Mouse (Mus musculus): ENCODE results near the gene Agpat3. TPM values are rescaled to one million over a fixed set of nuclear protein-coding genes. Genes with fewer than 3 reads are reported as not detected.
A peak's percentile ranks its signal among the peaks of the same experiment; 100 is the strongest.

The Agpat3 gene
- polyA plus RNA-seq, 1 experiment from 2014 or later: 41.9 TPM

- Histone ChIP-seq H3K4me2 (replicated peaks; ENCODE audit: low read depth, low read length) (peak overlapping the region; percentile 90), H3K27me3 (ENCODE audit: control insufficient read depth, insufficient read depth, low read length) (no peaks in the 10 kb centered on the region), H3K9me3 (ENCODE audit: control insufficient read depth, low read depth, low read length) (no peaks in the 10 kb centered on the region), H3K9ac (replicated peaks; ENCODE audit: low read depth, low read length) (peak overlapping the region; percentile 69), H3K27ac (ENCODE audit: low read length) (no peak overlapping the region), H3K4me1 (ENCODE audit: control insufficient read depth, insufficient read depth, low read length) (peaks cover 12% of the 10 kb centered on the region; the same call in 1 of the 2 replicates), H3K4me3 (ENCODE audit: low read depth, low read length) (peak overlapping the region; percentile 84), H3K36me3 (ENCODE audit: control insufficient read depth, insufficient read depth, low read length) (no peaks in the 10 kb centered on the region)
- WGBS: under 1% methylated on average over 32 of the region's 33 CpGs
- ATAC-seq (ENCODE audit: insufficient number of reproducible peaks, insufficient read depth, low FRiP score, low read depth): peak; percentile 39; the same call in 1 of the 2 replicates
These were observed 108.2 kb downstream of the Agpat3 start for GRCm38 (mm10) chr10:78244058-78244437.

- whole genome bisulfite sequencing: 71% methylated on average over 6 of the region's 6 CpGs
- H3K9ac ChIP-seq (replicated peaks; ENCODE audit: low read depth, low read length): no peak overlapping the region
- H3K27ac ChIP-seq (ENCODE audit: low read length): no peak overlapping the region
- no peaks in the 10 kb centered on the region for H3K36me3 ChIP-seq (ENCODE audit: control insufficient read depth, insufficient read depth, low read length)
- H3K4me3 ChIP-seq (ENCODE audit: low read depth, low read length): no peak overlapping the region
- ATAC-seq (ENCODE audit: insufficient number of reproducible peaks, insufficient read depth, low FRiP score, low read depth): no peak
- no peaks in the 10 kb centered on the region for H3K27me3 ChIP-seq (ENCODE audit: control insufficient read depth, insufficient read depth, low read length)
- H3K9me3 ChIP-seq (ENCODE audit: control insufficient read depth, low read depth, low read length): no peaks in the 10 kb centered on the region
- H3K4me1 ChIP-seq (ENCODE audit: control insufficient read depth, insufficient read depth, low read length): peaks cover 9% of the 10 kb centered on the region; the same call in 1 of the 2 replicates
- no peak overlapping the region for H3K4me2 ChIP-seq (replicated peaks; ENCODE audit: low read depth, low read length)
These were observed 113.4 kb downstream of the Agpat3 start for GRCm38 (mm10) chr10:78238926-78239325.

- Histone ChIP-seq H3K4me1 (ENCODE audit: control insufficient read depth, insufficient read depth, low read length) (peaks cover 4% of the 10 kb centered on the region; the same call in 1 of the 2 replicates), H3K9ac (replicated peaks; ENCODE audit: low read depth, low read length) (no peak overlapping the region), H3K9me3 (ENCODE audit: control insufficient read depth, low read depth, low read length) (no peaks in the 10 kb centered on the region), H3K4me2 (replicated peaks; ENCODE audit: low read depth, low read length) (no peak overlapping the region), H3K27ac (ENCODE audit: low read length) (no peak overlapping the region), H3K4me3 (ENCODE audit: low read depth, low read length) (no peak overlapping the region), H3K27me3 (ENCODE audit: control insufficient read depth, insufficient read depth, low read length) (no peaks in the 10 kb centered on the region), H3K36me3 (ENCODE audit: control insufficient read depth, insufficient read depth, low read length) (no peaks in the 10 kb centered on the region)
- WGBS: 91% methylated on average over 5 of the region's 5 CpGs
- ATAC-seq (ENCODE audit: insufficient number of reproducible peaks, insufficient read depth, low FRiP score, low read depth): no peak
These were observed 114.0 kb downstream of the Agpat3 start for GRCm38 (mm10) chr10:78238297-78238696.

- no peak overlapping the region for H3K27ac ChIP-seq (ENCODE audit: low read length)
- WGBS: 75% methylated on average over 6 of the region's 6 CpGs
- H3K9ac ChIP-seq (replicated peaks; ENCODE audit: low read depth, low read length): no peak overlapping the region
- no peak overlapping the region for H3K4me3 ChIP-seq (ENCODE audit: low read depth, low read length)
- no peaks in the 10 kb centered on the region for H3K36me3 ChIP-seq (ENCODE audit: control insufficient read depth, insufficient read depth, low read length)
- H3K4me2 ChIP-seq (replicated peaks; ENCODE audit: low read depth, low read length): no peak overlapping the region
- ATAC-seq (ENCODE audit: insufficient number of reproducible peaks, insufficient read depth, low FRiP score, low read depth): no peak
- no peaks in the 10 kb centered on the region for H3K27me3 ChIP-seq (ENCODE audit: control insufficient read depth, insufficient read depth, low read length)
- H3K4me1 ChIP-seq (ENCODE audit: control insufficient read depth, insufficient read depth, low read length): no peaks in the 10 kb centered on the region
- no peaks in the 10 kb centered on the region for H3K9me3 ChIP-seq (ENCODE audit: control insufficient read depth, low read depth, low read length)
These were observed 114.5 kb downstream of the Agpat3 start for GRCm38 (mm10) chr10:78237809-78238208.

- WGBS: 81% methylated on average over 8 of the region's 8 CpGs
- no peak overlapping the region for H3K4me2 ChIP-seq (replicated peaks; ENCODE audit: low read depth, low read length)
- no peaks in the 10 kb centered on the region for H3K27me3 ChIP-seq (ENCODE audit: control insufficient read depth, insufficient read depth, low read length)
- H3K4me3 ChIP-seq (ENCODE audit: low read depth, low read length): no peak overlapping the region
- H3K9ac ChIP-seq (replicated peaks; ENCODE audit: low read depth, low read length): no peak overlapping the region
- no peaks in the 10 kb centered on the region for H3K4me1 ChIP-seq (ENCODE audit: control insufficient read depth, insufficient read depth, low read length)
- no peak for ATAC-seq (ENCODE audit: insufficient number of reproducible peaks, insufficient read depth, low FRiP score, low read depth)
- no peak overlapping the region for H3K27ac ChIP-seq (ENCODE audit: low read length)
- no peaks in the 10 kb centered on the region for H3K9me3 ChIP-seq (ENCODE audit: control insufficient read depth, low read depth, low read length)
- no peaks in the 10 kb centered on the region for H3K36me3 ChIP-seq (ENCODE audit: control insufficient read depth, insufficient read depth, low read length)
These were observed 115.2 kb downstream of the Agpat3 start for GRCm38 (mm10) chr10:78236885-78237629.

GRCm38 (mm10) chr10:78233756-78234155 is 118.5 kb downstream of the Agpat3 start:
- no peaks in the 10 kb centered on the region for H3K4me1 ChIP-seq (ENCODE audit: control insufficient read depth, insufficient read depth, low read length)
- 80% methylated on average over 6 of the region's 6 CpGs for WGBS
- no peak overlapping the region for H3K9ac ChIP-seq (replicated peaks; ENCODE audit: low read depth, low read length)
- no peak overlapping the region for H3K4me3 ChIP-seq (ENCODE audit: low read depth, low read length)
- no peak overlapping the region for H3K4me2 ChIP-seq (replicated peaks; ENCODE audit: low read depth, low read length)
- peaks cover 6% of the 10 kb centered on the region; the same call in 1 of the 2 replicates for H3K36me3 ChIP-seq (ENCODE audit: control insufficient read depth, insufficient read depth, low read length)
- ATAC-seq (ENCODE audit: insufficient number of reproducible peaks, insufficient read depth, low FRiP score, low read depth): no peak
- H3K9me3 ChIP-seq (ENCODE audit: control insufficient read depth, low read depth, low read length): no peaks in the 10 kb centered on the region
- H3K27me3 ChIP-seq (ENCODE audit: control insufficient read depth, insufficient read depth, low read length): no peaks in the 10 kb centered on the region
- H3K27ac ChIP-seq (ENCODE audit: low read length): no peak overlapping the region

GRCm38 (mm10) chr10:78233161-78233560 is 119.1 kb downstream of the Agpat3 start:
- Histone ChIP-seq H3K9ac (replicated peaks; ENCODE audit: low read depth, low read length) (no peak overlapping the region), H3K9me3 (ENCODE audit: control insufficient read depth, low read depth, low read length) (no peaks in the 10 kb centered on the region), H3K27me3 (ENCODE audit: control insufficient read depth, insufficient read depth, low read length) (no peaks in the 10 kb centered on the region), H3K36me3 (ENCODE audit: control insufficient read depth, insufficient read depth, low read length) (peaks cover 12% of the 10 kb centered on the region; the same call in 1 of the 2 replicates), H3K4me1 (ENCODE audit: control insufficient read depth, insufficient read depth, low read length) (no peaks in the 10 kb centered on the region), H3K27ac (ENCODE audit: low read length) (no peak overlapping the region), H3K4me3 (ENCODE audit: low read depth, low read length) (no peak overlapping the region), H3K4me2 (replicated peaks; ENCODE audit: low read depth, low read length) (no peak overlapping the region)
- no peak for ATAC-seq (ENCODE audit: insufficient number of reproducible peaks, insufficient read depth, low FRiP score, low read depth)
- WGBS: 89% methylated on average over 5 of the region's 5 CpGs

GRCm38 (mm10) chr10:78232301-78232980 is 119.8 kb downstream of the Agpat3 start:
- no peaks in the 10 kb centered on the region for H3K4me1 ChIP-seq (ENCODE audit: control insufficient read depth, insufficient read depth, low read length)
- no peak overlapping the region for H3K4me3 ChIP-seq (ENCODE audit: low read depth, low read length)
- peaks cover 17% of the 10 kb centered on the region; the same call in 1 of the 2 replicates for H3K36me3 ChIP-seq (ENCODE audit: control insufficient read depth, insufficient read depth, low read length)
- H3K9me3 ChIP-seq (ENCODE audit: control insufficient read depth, low read depth, low read length): no peaks in the 10 kb centered on the region
- no peaks in the 10 kb centered on the region for H3K27me3 ChIP-seq (ENCODE audit: control insufficient read depth, insufficient read depth, low read length)
- no peak overlapping the region for H3K4me2 ChIP-seq (replicated peaks; ENCODE audit: low read depth, low read length)
- WGBS: 84% methylated on average over 4 of the region's 4 CpGs
- no peak overlapping the region for H3K9ac ChIP-seq (replicated peaks; ENCODE audit: low read depth, low read length)
- ATAC-seq (ENCODE audit: insufficient number of reproducible peaks, insufficient read depth, low FRiP score, low read depth): no peak
- no peak overlapping the region for H3K27ac ChIP-seq (ENCODE audit: low read length)

Measured in stomach, embryonic 14.5 days (tissue).